Mouse (Mus musculus) megakaryocyte-erythroid progenitor cell, adult 5-6 weeks (primary cell): ENCODE results near the gene Slc25a43. TPM values are rescaled to one million over a fixed set of nuclear protein-coding genes. Genes with fewer than 3 reads are reported as not detected.

Source experiments
- ATAC-seq: replicated peaks from 2 replicates; pipeline ENCODE4 v1.8.0; 2016; ENCODE audit warnings: mild to moderate bottlenecking, inconsistent platforms; ENCODE audit not compliant: severe bottlenecking, poor library complexity, low FRiP score, low TSS enrichment
- total RNA-seq, 2 experiments: library from RNA; stranded (forward) in 1 of 2; stranded (reverse) in 1 of 2; fragments of 200-1000, 215-1000 nt in 1 of 2; fragments of >200 nt in 1 of 2; fragmentation: Nextera tagmentation in 1 of 2; gene quantifications; 2 replicates each; pipeline ENCODE4 v1.2.3; 2014 to 2017

Slc25a43 gene
- total RNA-seq, 2 experiments from 2014 or later, result not detected

DNA sequence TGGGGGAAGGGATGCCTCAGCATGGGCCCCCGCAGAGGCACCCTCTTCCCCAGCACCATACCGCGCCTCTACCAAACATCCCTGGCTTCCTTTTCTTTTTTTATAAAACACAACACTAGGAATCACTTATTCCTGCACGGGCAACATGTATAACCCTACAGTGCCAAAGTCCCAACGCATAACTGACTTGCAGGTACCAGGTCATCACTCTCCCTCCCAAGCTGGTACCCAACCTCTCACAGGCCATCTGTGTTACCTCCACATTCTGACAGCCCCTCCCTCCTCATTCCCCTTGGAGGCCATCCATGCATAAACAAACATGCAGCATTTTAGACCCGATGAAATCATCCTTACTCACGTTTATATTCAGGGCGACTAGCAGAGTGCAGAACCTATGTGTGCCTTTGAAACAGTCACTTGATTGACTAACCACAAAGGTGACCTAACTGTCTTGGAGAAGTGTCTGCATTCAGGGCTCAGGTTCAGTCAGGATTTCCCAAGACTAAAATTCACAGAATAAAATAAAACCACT, 73.0 kb downstream of the Slc25a43 start:
- ATAC-seq, result no peak

DNA sequence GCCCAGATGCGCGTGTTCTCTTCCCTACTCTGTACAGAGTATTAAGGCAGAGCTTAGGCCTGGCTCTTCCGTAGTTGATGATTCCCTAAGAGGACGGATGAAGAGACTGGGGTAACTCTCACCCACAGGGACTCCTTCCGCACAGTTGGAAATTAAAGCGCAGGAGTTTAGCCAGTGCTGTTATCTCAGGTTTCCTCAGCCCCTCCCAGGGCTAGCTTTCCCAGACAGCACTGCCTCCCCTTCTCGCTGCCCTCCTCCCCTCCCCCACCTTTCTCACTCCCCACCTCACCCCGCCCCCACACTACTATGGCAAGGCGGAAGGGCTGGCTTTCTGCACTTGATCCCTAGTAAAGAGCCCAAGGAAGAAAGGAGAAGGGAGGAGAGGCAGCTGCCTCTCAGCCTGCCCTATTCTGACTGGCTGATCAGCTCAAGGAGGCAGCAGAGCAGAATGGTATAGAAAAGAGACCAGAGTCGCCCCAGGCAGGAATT, 73.5 kb downstream of the Slc25a43 start:
- peak; percentile 44; the same call in 1 of the 2 replicates for ATAC-seq

DNA sequence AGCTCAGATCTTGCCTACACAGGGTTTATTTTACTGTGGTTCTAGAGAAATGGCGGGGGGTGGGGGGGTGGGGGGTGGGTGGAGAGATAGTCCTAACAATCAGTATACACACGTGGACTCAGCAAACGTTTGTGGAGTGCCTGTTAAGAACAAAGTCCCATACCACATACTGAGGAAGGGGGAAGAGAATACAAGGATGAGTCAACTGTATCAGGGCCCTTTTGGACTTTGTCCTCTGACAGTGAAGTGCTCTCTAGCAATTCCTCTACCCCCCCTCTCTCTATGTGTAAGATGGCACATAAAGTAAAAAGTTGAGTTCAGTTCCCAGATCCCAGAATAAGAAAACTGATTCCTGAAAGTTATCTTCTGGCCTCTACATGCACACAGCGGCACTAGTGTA, 76.1 kb downstream of the Slc25a43 start:
- ATAC-seq, result no peak

DNA sequence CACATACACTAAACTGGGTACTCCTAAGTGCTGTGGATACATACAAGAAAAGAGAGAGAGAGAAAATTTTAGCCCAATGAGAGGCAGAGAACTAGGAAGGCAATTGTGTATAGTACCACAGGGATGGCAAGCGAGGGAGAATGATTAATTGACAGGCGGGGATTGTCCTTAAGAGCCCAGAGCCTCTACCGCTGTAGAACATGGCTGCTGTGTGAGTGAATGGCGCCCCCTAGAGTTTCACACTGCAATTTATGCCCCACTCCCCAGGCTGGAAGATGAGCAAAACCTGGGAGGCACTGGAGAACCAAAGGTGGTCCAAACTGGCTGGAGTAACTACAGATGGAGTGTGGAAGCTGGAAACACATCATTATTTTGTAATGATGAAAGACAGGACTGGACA, 76.7 kb downstream of the Slc25a43 start:
- peak; percentile 82 for ATAC-seq

DNA sequence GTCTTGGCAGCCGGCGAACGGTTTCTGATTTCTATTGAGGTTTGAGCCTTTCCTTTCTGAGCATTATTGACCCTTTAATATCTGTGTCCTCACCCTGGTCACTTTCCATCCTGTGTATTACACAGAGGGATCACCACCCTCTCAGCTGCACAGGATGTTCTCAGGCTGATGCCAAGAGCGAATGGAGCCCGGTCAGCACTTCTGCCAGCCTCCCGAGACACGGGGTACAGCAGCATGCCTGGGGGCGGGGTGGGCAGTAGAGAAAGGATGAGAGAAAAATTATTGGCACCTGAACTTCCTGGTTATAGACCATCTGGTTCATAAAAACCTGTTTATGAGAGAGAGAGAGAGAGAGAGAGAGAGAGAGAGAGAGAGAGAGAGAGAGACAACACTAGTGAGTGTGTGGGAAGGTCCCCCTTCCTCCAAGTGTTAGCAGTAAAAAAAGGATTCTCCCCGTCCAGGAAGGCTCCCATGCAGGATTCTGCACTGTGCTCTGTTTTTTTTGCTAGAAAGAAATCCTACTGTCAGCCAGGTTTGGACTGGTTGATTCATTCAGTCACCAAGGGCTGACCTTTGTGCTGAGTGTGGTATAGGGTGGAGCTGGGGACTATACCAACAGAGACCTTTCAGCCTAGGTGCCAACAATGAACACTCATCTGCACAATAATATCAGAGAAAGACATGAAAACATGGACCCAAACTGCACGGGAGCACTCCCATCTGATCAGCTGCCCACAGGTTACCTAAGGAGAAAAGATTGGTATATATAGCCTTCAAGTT, 80.7 kb downstream of the Slc25a43 start:
- no peak for ATAC-seq

DNA sequence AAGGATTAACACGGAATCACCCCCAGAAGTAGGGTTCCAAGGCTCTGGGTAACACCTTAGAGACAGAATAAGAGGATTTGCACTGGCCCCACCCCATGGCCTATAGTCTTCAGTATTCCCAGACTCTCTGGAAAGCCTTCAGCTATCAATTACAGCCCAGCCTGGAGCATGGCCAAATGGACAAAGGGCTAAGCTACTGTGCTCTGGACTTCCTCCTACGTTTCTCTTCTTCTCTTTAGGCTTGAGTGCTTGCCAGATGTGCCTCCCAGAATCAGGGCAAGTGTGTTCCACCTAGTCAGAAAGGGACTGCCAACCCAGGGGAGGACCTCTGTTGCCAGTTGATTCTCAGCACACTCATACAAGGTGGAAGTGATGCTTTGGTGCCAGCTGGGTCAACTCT, 81.6 kb downstream of the Slc25a43 start:
- ATAC-seq, result no peak

Other genes starting within 250 kb of the Slc25a43 start
- 74.8 and 75.4 TPM in 2 replicates for gene Pgrmc1, start 145.5 kb upstream of the Slc25a43 start, total RNA-seq (2014; fragmentation: Nextera tagmentation)
- gene Pgrmc1, start 145.5 kb upstream of the Slc25a43 start, total RNA-seq (2017), result 80.5 and 109 TPM in 2 replicates
- 2.1 and 2.6 TPM in 2 replicates for gene Akap17b, start 98.3 kb upstream of the Slc25a43 start, total RNA-seq (2014; fragmentation: Nextera tagmentation)
- 6.8 and 11.8 TPM in 2 replicates for gene Akap17b, start 98.3 kb upstream of the Slc25a43 start, total RNA-seq (2017)
- 645 and 809 TPM in 2 replicates for gene Slc25a5, start 52.0 kb downstream of the Slc25a43 start, total RNA-seq (2014; fragmentation: Nextera tagmentation)
- gene Slc25a5, start 52.0 kb downstream of the Slc25a43 start, total RNA-seq (2017), result 912 and 1,001 TPM in 2 replicates
- gene Ube2a, start 130.2 kb downstream of the Slc25a43 start, total RNA-seq (2014; fragmentation: Nextera tagmentation), result 65.0 and 68.2 TPM in 2 replicates
- gene Ube2a, start 130.2 kb downstream of the Slc25a43 start, total RNA-seq (2017), result 7.4 and 19.6 TPM in 2 replicates
- 33.9 and 37.3 TPM in 2 replicates for gene C330007P06Rik, start 130.5 kb downstream of the Slc25a43 start, total RNA-seq (2014; fragmentation: Nextera tagmentation)
- 63.0 and 67.4 TPM in 2 replicates for gene C330007P06Rik, start 130.5 kb downstream of the Slc25a43 start, total RNA-seq (2017)
- gene Nkrf, start 159.2 kb downstream of the Slc25a43 start, total RNA-seq (2014; fragmentation: Nextera tagmentation), result 21.2 and 28.6 TPM in 2 replicates
- gene Nkrf, start 159.2 kb downstream of the Slc25a43 start, total RNA-seq (2017), result 16.0 and 16.4 TPM in 2 replicates
- 15.5 TPM in 2 replicates for gene Sept6, start 248.1 kb downstream of the Slc25a43 start, total RNA-seq (2014; fragmentation: Nextera tagmentation)
- gene Sept6, start 248.1 kb downstream of the Slc25a43 start, total RNA-seq (2017), result 19.9 and 27.3 TPM in 2 replicates